ENCODE assay signal across 9 mouse cellular contexts in the genomic region with DNA sequence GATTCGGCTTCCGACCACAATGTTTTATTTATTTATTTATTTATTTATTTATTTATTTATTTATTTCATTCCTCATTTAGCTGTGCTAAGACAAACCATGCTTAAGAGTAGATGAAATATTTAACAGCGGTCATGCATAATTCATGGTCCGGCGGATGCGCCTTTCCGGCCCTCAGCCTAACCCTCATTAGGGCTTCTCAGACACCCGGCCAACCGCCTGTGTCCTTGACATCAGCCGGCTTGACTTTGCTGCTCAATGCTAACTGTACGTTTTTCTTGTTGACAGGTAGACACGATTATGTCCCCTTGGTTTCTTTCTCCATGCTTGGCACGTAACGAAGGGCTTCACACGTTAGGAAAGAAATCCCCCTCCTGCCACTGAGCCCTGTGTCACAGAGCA. TPM values are rescaled to one million over a fixed set of nuclear protein-coding genes. Genes with fewer than 3 reads are reported as not detected.
DNase-seq lines count a peak whose midpoint lies in the region; ATAC-seq and TF ChIP-seq lines count a peak whose summit lies in the region.
"Had no signal": no experiment of that assay in that cellular context is flagged by ENCODE, and none has a peak within 500 bp of the region (broad histone marks: within the 10 kb centered on the region; RNA-seq: fewer than 3 reads in every experiment).

No protein-coding gene starts in this region.

- no peaks in the 10 kb centered on the region for H3K27me3 ChIP-seq in embryonic facial prominence, embryonic 13.5 days
- no peaks in the 10 kb centered on the region for H3K27me3 ChIP-seq in embryonic facial prominence, embryonic 10.5 days (replicated peaks; ENCODE audit: low read depth, poor library complexity, severe bottlenecking)
- no peaks in the 10 kb centered on the region for H3K27me3 ChIP-seq in intestine, postnatal 0 days (replicated peaks; ENCODE audit: control insufficient read depth, insufficient read depth, low read length)
- no peaks in the 10 kb centered on the region for H3K27me3 ChIP-seq in neural tube, embryonic 15.5 days (replicated peaks)
- H3K27me3 ChIP-seq: liver, embryonic 12.5 days had no signal

- no peaks in the 10 kb centered on the region for H3K36me3 ChIP-seq in embryonic facial prominence, embryonic 13.5 days
- no peaks in the 10 kb centered on the region for H3K36me3 ChIP-seq in embryonic facial prominence, embryonic 10.5 days (replicated peaks)
- no peaks in the 10 kb centered on the region for H3K36me3 ChIP-seq in intestine, postnatal 0 days (ENCODE audit: control insufficient read depth, insufficient read depth)
- H3K36me3 ChIP-seq in neural tube, embryonic 15.5 days, result no peaks in the 10 kb centered on the region
- H3K36me3 ChIP-seq: liver, embryonic 12.5 days had no signal

- H3K4me2 ChIP-seq in embryonic facial prominence, embryonic 13.5 days, result no peak overlapping the region
- peak overlapping the region; percentile 44 for H3K4me2 ChIP-seq in intestine, postnatal 0 days (replicated peaks; ENCODE audit: low read depth)
- H3K4me2 ChIP-seq in neural tube, embryonic 15.5 days, result peak overlapping the region; percentile 43
- H3K4me2 ChIP-seq: liver, embryonic 12.5 days had no signal

- no peak overlapping the region for H3K4me3 ChIP-seq in embryonic facial prominence, embryonic 13.5 days
- no peak overlapping the region for H3K4me3 ChIP-seq in embryonic facial prominence, embryonic 10.5 days
- H3K4me3 ChIP-seq in layer of hippocampus, adult 2 months, result peak overlapping the region; percentile 45; the same call in 1 of the 2 replicates
- H3K4me3 ChIP-seq in intestine, postnatal 0 days (ENCODE audit: low read depth, low read length), result no peak overlapping the region
- no peak overlapping the region for H3K4me3 ChIP-seq in neural tube, embryonic 15.5 days (replicated peaks)
- H3K4me3 ChIP-seq: liver, embryonic 12.5 days had no signal

- no peak overlapping the region for H3K9ac ChIP-seq in embryonic facial prominence, embryonic 13.5 days
- no peak overlapping the region for H3K9ac ChIP-seq in intestine, postnatal 0 days (ENCODE audit: low read depth, low read length)
- no peak overlapping the region for H3K9ac ChIP-seq in neural tube, embryonic 15.5 days (replicated peaks)
- H3K9ac ChIP-seq: liver, embryonic 12.5 days had no signal

- no peaks in the 10 kb centered on the region for H3K9me3 ChIP-seq in embryonic facial prominence, embryonic 13.5 days
- no peaks in the 10 kb centered on the region for H3K9me3 ChIP-seq in embryonic facial prominence, embryonic 10.5 days
- H3K9me3 ChIP-seq in intestine, postnatal 0 days (ENCODE audit: control insufficient read depth), result no peaks in the 10 kb centered on the region
- no peaks in the 10 kb centered on the region for H3K9me3 ChIP-seq in neural tube, embryonic 15.5 days (replicated peaks)
- H3K9me3 ChIP-seq: liver, embryonic 12.5 days had no signal

- no peak for TF ChIP-seq CTCF in layer of hippocampus, adult 2 months (conservative IDR thresholded peaks at IDR 0.05)
- no peak for TF ChIP-seq CTCF in intestine, postnatal 0 days (IDR thresholded peaks at IDR 0.05; ENCODE audit: low read depth)

- no peak for DNase-seq in embryonic facial prominence, embryonic 10.5 days (ENCODE audit: low spot score)
- no peak for DNase-seq in layer of hippocampus, adult 2 months (ENCODE audit: low spot score in 2 of 2)
- DNase-seq in layer of hippocampus, adult 9-11 months, result no peak
- DNase-seq in layer of hippocampus, postnatal 10 days (ENCODE audit: low spot score in 2 of 2), result no peak

- ATAC-seq in embryonic facial prominence, embryonic 13.5 days (ENCODE audit: insufficient number of reproducible peaks, insufficient read depth, low FRiP score, low TSS enrichment, low read depth), result no peak
- ATAC-seq in intestine, postnatal 0 days, result no peak
- ATAC-seq in neural tube, embryonic 15.5 days (ENCODE audit: low FRiP score), result peak; percentile 29; the same call in 1 of the 2 replicates
- no peak for ATAC-seq in megakaryocyte-erythroid progenitor cell, adult 5-6 weeks (replicated peaks; ENCODE audit: low FRiP score, low TSS enrichment, poor library complexity, severe bottlenecking)
- ATAC-seq: liver, embryonic 12.5 days had no signal

- peaks cover 10% of the 10 kb centered on the region for H3K4me1 ChIP-seq in embryonic facial prominence, embryonic 13.5 days
- peaks cover 11% of the 10 kb centered on the region for H3K4me1 ChIP-seq in embryonic facial prominence, embryonic 10.5 days
- no peaks in the 10 kb centered on the region for H3K4me1 ChIP-seq in intestine, postnatal 0 days (replicated peaks; ENCODE audit: control insufficient read depth, insufficient read depth, low read length)
- H3K4me1 ChIP-seq in neural tube, embryonic 15.5 days, result peaks cover 10% of the 10 kb centered on the region

- 91% methylated on average over 15 of the region's 15 CpGs for WGBS in embryonic facial prominence, embryonic 13.5 days
- WGBS in embryonic facial prominence, embryonic 10.5 days, result 87% methylated on average over 15 of the region's 15 CpGs
- 68% methylated on average over 15 of the region's 15 CpGs for WGBS in intestine, postnatal 0 days
- 41% methylated on average over 15 of the region's 15 CpGs for WGBS in neural tube, embryonic 15.5 days

- peak overlapping the region; percentile 74 for H3K27ac ChIP-seq in embryonic facial prominence, embryonic 13.5 days
- H3K27ac ChIP-seq in embryonic facial prominence, embryonic 10.5 days (replicated peaks), result no peak overlapping the region
- peak overlapping the region; percentile 84 for H3K27ac ChIP-seq in layer of hippocampus, adult 2 months
- H3K27ac ChIP-seq in intestine, postnatal 0 days (ENCODE audit: low read depth, low read length), result no peak overlapping the region
- H3K27ac ChIP-seq in neural tube, embryonic 15.5 days (replicated peaks), result peak overlapping the region; percentile 61
- H3K27ac ChIP-seq: liver, embryonic 12.5 days had no signal

RNA-seq across cellular contexts. Expression of a gene that starts 26.6 kb away (rescaled TPM):
- 3.0 and 3.9 TPM in 2 replicates for polyA plus RNA-seq in embryonic facial prominence, embryonic 13.5 days (2015; fragmentation: Nextera tagmentation; extraction: Ambion mirVana)
- polyA plus RNA-seq in embryonic facial prominence, embryonic 10.5 days (2016; fragmentation: Nextera tagmentation; extraction: Ambion mirVana), result 7.3 and 7.4 TPM in 2 replicates
- 1 to 10 TPM; 3.6 to 4.3 TPM for total RNA-seq in layer of hippocampus, adult 2 months (2021)
- polyA plus RNA-seq in intestine, postnatal 0 days (2015; fragmentation: Nextera tagmentation; extraction: Ambion mirVana), result 13.8 and 17.3 TPM in 2 replicates
- polyA plus RNA-seq in neural tube, embryonic 15.5 days (2015; fragmentation: Nextera tagmentation; extraction: Ambion mirVana), result 6.6 and 6.8 TPM in 2 replicates
- total RNA-seq in layer of hippocampus, postnatal 10 days (2021), result 1 to 10 TPM; 3.5 to 3.7 TPM
- total RNA-seq in megakaryocyte-erythroid progenitor cell, adult 5-6 weeks (2014; fragmentation: Nextera tagmentation), result 0.48 and 1.1 TPM in 2 replicates
- 1.6 and 3.8 TPM in 2 replicates for total RNA-seq in megakaryocyte-erythroid progenitor cell, adult 5-6 weeks (2017)

Comparison
In these comparisons a context has a peak if more than half of its experiments do, and no peak if none do; other contexts are left out.
1. H3K27ac ChIP-seq: peak in embryonic facial prominence, embryonic 13.5 days (single experiment), layer of hippocampus, adult 2 months (single experiment) and neural tube, embryonic 15.5 days (single experiment); none in embryonic facial prominence, embryonic 10.5 days (single experiment) and intestine, postnatal 0 days (single experiment).